In genomic region chr3:55786835-55787486, GRCm38 (mm10) we compare ENCODE assay signal across 8 mouse cellular contexts. TPM values are rescaled to one million over a fixed set of nuclear protein-coding genes. Genes with fewer than 3 reads are reported as not detected.
A peak's percentile ranks its signal among the peaks of the same experiment; 100 is the strongest.
DNase-seq lines count a peak whose midpoint lies in the region; ATAC-seq and TF ChIP-seq lines count a peak whose summit lies in the region.

No protein-coding gene starts in this region.

- DNase-seq in forebrain, embryonic 11.5 days (ENCODE audit: low spot score), result no peak
- DNase-seq in stomach, postnatal 0 days (ENCODE audit: low spot score), result no peak
- DNase-seq in layer of hippocampus, adult 9-11 months, result no peak
- DNase-seq in layer of hippocampus, postnatal 10 days (ENCODE audit: low spot score in 2 of 2), result no peak

- H3K4me2 ChIP-seq in forebrain, embryonic 11.5 days (ENCODE audit: low read depth, low read length, severe bottlenecking), result peak overlapping the region; percentile 72
- H3K4me2 ChIP-seq in liver, embryonic 12.5 days, result peak overlapping the region; percentile 75
- peak overlapping the region; percentile 65 for H3K4me2 ChIP-seq in stomach, postnatal 0 days (replicated peaks; ENCODE audit: low read depth)

- 0 out of 2 replicates have a peak overlapping the region, but pooled peaks have one; percentile 8 for H3K27ac ChIP-seq in forebrain, embryonic 11.5 days (ENCODE audit: low read depth, low read length)
- no peak overlapping the region for H3K27ac ChIP-seq in liver, embryonic 12.5 days
- H3K27ac ChIP-seq in stomach, postnatal 0 days (replicated peaks), result no peak overlapping the region

- peaks cover 44% of the 10 kb centered on the region for H3K4me1 ChIP-seq in megakaryocyte, embryonic 14.5 days
- H3K4me1 ChIP-seq in forebrain, embryonic 11.5 days (replicated peaks; ENCODE audit: control insufficient read depth, insufficient read depth, low read length), result peaks cover 22% of the 10 kb centered on the region
- H3K4me1 ChIP-seq in liver, embryonic 12.5 days, result peaks cover 24% of the 10 kb centered on the region
- no peaks in the 10 kb centered on the region for H3K4me1 ChIP-seq in stomach, postnatal 0 days (replicated peaks; ENCODE audit: control insufficient read depth, insufficient read depth)

- H3K4me3 ChIP-seq in megakaryocyte, embryonic 14.5 days (replicated peaks), result peak overlapping the region; percentile 42
- H3K4me3 ChIP-seq in forebrain, embryonic 11.5 days (ENCODE audit: low read depth, low read length), result peak overlapping the region; percentile 30
- H3K4me3 ChIP-seq in liver, embryonic 12.5 days, result peak overlapping the region; percentile 57
- peak overlapping the region; percentile 46 for H3K4me3 ChIP-seq in stomach, postnatal 0 days (ENCODE audit: low read depth, low read length)

- ATAC-seq in megakaryocyte, adult 5-6 weeks (ENCODE audit: poor library complexity, severe bottlenecking), result no peak
- no peak for ATAC-seq in forebrain, embryonic 11.5 days (replicated peaks; ENCODE audit: low FRiP score)
- ATAC-seq in liver, embryonic 12.5 days, result no peak
- no peak for ATAC-seq in stomach, postnatal 0 days (ENCODE audit: low FRiP score, low TSS enrichment)
- no peak for ATAC-seq in megakaryocyte-erythroid progenitor cell, adult 5-6 weeks (replicated peaks; ENCODE audit: low FRiP score, low TSS enrichment, poor library complexity, severe bottlenecking)

- H3K9ac ChIP-seq in forebrain, embryonic 11.5 days (ENCODE audit: low read length), result peak overlapping the region; percentile 6; the same call in 1 of the 2 replicates
- H3K9ac ChIP-seq in liver, embryonic 12.5 days, result peak overlapping the region; percentile 64
- no peak overlapping the region for H3K9ac ChIP-seq in stomach, postnatal 0 days (ENCODE audit: low read length)

- no peaks in the 10 kb centered on the region for H3K36me3 ChIP-seq in megakaryocyte, embryonic 14.5 days (replicated peaks; ENCODE audit: low read length)
- no peaks in the 10 kb centered on the region for H3K36me3 ChIP-seq in forebrain, embryonic 11.5 days (ENCODE audit: control insufficient read depth, insufficient read depth, low read length)
- H3K36me3 ChIP-seq in liver, embryonic 12.5 days, result no peaks in the 10 kb centered on the region
- no peaks in the 10 kb centered on the region for H3K36me3 ChIP-seq in stomach, postnatal 0 days (ENCODE audit: control insufficient read depth, insufficient read depth, low read length)

- peaks cover 43% of the 10 kb centered on the region for H3K27me3 ChIP-seq in megakaryocyte, embryonic 14.5 days (replicated peaks)
- H3K27me3 ChIP-seq in forebrain, embryonic 11.5 days (ENCODE audit: control insufficient read depth, insufficient read depth, low read length), result peaks cover 49% of the 10 kb centered on the region
- H3K27me3 ChIP-seq in liver, embryonic 12.5 days (replicated peaks), result peaks cover 59% of the 10 kb centered on the region
- H3K27me3 ChIP-seq in stomach, postnatal 0 days (ENCODE audit: control insufficient read depth, insufficient read depth, low read length), result peaks cover 5% of the 10 kb centered on the region; the same call in 1 of the 2 replicates

- peaks cover 11% of the 10 kb centered on the region for H3K9me3 ChIP-seq in megakaryocyte, embryonic 14.5 days
- no peaks in the 10 kb centered on the region for H3K9me3 ChIP-seq in forebrain, embryonic 11.5 days (ENCODE audit: control insufficient read depth, low read length)
- H3K9me3 ChIP-seq in liver, embryonic 12.5 days (replicated peaks), result no peaks in the 10 kb centered on the region
- no peaks in the 10 kb centered on the region for H3K9me3 ChIP-seq in stomach, postnatal 0 days (ENCODE audit: control insufficient read depth, low read length)

- no peak for TF ChIP-seq CTCF in stomach, postnatal 0 days (IDR thresholded peaks at IDR 0.05; ENCODE audit: low read depth)

- no peak for TF ChIP-seq EP300 in stomach, postnatal 0 days (optimal IDR thresholded peaks at IDR 0.05)

- WGBS in forebrain, embryonic 11.5 days, result 2% methylated on average over 17 of the region's 17 CpGs
- WGBS in liver, embryonic 12.5 days (ENCODE audit: insufficient replicate concordance), result 37% methylated on average over 17 of the region's 17 CpGs
- WGBS in stomach, postnatal 0 days, result 59% methylated on average over 17 of the region's 17 CpGs

RNA-seq across cellular contexts. Expression of gene Mab21l1, which starts 4.7 kb away (rescaled TPM):
- polyA plus RNA-seq in megakaryocyte, embryonic 14.5 days (2012; ENCODE audit: insufficient read depth, low replicate concordance), result not detected in 2 replicates
- total RNA-seq in megakaryocyte, adult 5-6 weeks (2015), result not detected in 2 replicates
- not detected in 2 replicates for total RNA-seq in megakaryocyte, adult 5-6 weeks (2017)
- 16.6 and 20.5 TPM in 2 replicates for polyA plus RNA-seq in forebrain, embryonic 11.5 days (2014; fragmentation: Nextera tagmentation; extraction: Ambion mirVana)
- polyA plus RNA-seq in liver, embryonic 12.5 days (2016; fragmentation: Nextera tagmentation; extraction: Ambion mirVana), result 0.20 and 0.26 TPM in 2 replicates
- polyA plus RNA-seq in stomach, postnatal 0 days (2015; fragmentation: Nextera tagmentation; extraction: Ambion mirVana), result 2.9 and 3.7 TPM in 2 replicates
- total RNA-seq in megakaryocyte-erythroid progenitor cell, adult 5-6 weeks (2014; fragmentation: Nextera tagmentation), result not detected in 2 replicates
- total RNA-seq in megakaryocyte-erythroid progenitor cell, adult 5-6 weeks (2017), result not detected in 2 replicates
- total RNA-seq in layer of hippocampus, postnatal 10 days (2021), result 1 to 10 TPM in 1 of 2 experiments, under 1 TPM in 1; 0.87 to 1.1 TPM
